Mouse (Mus musculus): ENCODE data around the gene Iqschfp. TPM values are rescaled to one million over a fixed set of nuclear protein-coding genes. Genes with fewer than 3 reads are reported as not detected.
A peak's percentile ranks its signal among the peaks of the same experiment; 100 is the strongest.

Iqschfp gene
- polyA plus RNA-seq, 1 experiment from 2014 or later: 0.54 TPM

DNA sequence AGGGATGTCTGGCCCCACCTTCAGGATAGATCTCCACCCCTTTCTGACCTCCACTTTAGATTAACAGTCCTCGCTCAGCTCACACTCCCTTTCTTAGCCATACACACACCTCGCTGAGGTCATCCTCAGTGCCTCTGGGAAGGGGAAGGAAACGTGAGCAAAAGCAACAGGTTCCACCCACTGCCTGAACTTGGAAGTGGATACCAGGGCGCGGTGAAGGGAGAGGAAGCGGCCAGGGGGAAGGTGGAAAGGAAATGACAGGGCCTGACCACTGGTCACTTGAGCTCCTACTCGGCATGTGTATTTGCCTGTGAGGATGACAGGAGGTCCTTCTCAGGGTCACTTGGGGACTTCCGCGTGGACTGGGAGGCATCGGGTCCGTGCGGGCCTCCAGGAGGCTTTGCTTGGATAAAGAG is 601.1 kb downstream of the Iqschfp start:
- under 1% methylated on average over 12 of the region's 12 CpGs for WGBS
- Histone ChIP-seq H3K4me2 (peak overlapping the region; percentile 99), H3K27ac (peak overlapping the region; percentile 89), H3K9me3 (no peaks in the 10 kb centered on the region), H3K9ac (peak overlapping the region; percentile 55), H3K27me3 (peaks cover 12% of the 10 kb centered on the region; the same call in 1 of the 2 replicates), H3K4me1 (peaks cover 39% of the 10 kb centered on the region), H3K36me3 (no peaks in the 10 kb centered on the region), H3K4me3 (peak overlapping the region; percentile 75)
- peak; percentile 26 for ATAC-seq (ENCODE audit: insufficient number of reproducible peaks, low FRiP score, low TSS enrichment, low read depth)

DNA sequence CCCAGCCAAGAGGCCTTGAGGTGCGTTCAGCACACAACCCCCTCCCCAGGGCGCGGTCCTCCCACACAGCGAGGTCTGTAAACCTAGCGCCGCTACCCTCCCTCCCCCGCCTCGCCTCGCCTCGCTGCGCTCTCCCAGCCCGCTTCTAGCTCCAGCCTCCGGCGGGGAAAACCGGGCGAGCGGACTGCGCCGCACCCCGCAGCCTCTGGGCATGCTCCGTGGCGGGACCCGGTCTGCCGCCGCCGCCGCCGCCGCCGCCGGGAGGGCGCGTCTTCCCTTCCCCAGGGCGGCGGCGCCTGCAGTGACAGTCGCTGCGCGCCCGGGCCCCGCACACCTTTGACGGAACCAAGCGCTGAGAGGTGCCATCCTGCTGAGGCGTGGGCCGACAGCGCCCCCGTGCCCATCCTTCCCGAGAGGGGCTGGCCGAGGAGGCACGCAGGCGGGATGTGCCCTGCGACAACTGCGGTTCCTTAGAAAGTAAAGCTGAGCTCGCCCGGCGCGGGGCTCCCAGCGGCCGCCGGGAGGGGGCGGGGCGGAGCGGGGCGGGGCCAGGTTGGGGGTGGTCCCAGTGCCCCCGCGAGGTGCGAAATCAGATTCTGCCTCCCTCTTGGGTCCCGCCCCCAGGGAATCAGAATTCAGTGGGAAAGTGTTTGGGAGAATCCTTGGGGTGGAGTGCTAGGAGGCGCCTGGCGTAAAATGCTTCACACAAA is 601.7 kb downstream of the Iqschfp start:
- no peaks in the 10 kb centered on the region for H3K36me3 ChIP-seq
- H3K27me3 ChIP-seq: peaks cover 12% of the 10 kb centered on the region; the same call in 1 of the 2 replicates
- peak overlapping the region; percentile 75 for H3K4me3 ChIP-seq
- H3K9me3 ChIP-seq: no peaks in the 10 kb centered on the region
- peak overlapping the region; percentile 89 for H3K27ac ChIP-seq
- peaks cover 35% of the 10 kb centered on the region for H3K4me1 ChIP-seq
- H3K4me2 ChIP-seq: peak overlapping the region; percentile 99
- H3K9ac ChIP-seq: peak overlapping the region; percentile 55
- peak; percentile 72 for ATAC-seq (ENCODE audit: insufficient number of reproducible peaks, low FRiP score, low TSS enrichment, low read depth)
- WGBS: under 1% methylated on average over 66 of the region's 70 CpGs

DNA sequence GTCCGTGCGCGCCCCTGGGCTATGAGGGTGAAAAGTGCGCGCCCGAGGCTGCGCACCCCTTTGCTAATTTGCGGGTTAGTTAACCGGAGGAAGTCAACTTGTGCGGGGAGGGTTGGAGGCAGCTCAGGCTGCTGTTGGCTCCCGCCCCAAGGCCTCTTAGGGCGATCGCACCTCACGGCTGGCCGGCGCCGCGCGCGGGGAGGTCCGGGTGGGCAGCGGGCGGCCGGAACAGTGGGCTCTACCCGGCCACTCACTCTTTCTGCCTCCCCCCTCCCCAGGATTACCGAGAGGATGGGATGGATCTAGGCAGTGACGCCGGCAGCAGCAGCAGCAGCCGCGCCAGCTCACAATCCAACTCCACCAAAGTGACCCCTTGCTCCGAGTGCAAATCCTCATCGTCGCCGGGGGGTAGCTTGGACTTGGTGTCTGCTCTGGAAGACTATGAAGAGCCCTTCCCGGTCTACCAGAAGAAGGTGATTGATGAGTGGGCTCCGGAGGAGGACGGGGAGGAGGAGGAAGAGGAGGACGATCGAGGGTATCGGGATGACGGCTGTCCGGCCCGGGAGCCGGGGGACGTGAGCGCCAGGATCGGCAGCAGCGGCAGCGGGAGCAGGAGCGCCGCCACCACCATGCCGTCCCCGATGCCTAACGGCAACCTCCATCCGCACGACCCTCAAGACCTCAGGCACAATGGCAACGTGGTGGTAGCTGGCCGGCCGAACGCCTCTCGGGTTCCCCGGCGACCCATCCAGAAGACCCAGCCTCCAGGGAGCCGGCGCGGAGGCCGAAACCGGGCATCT is 602.5 kb downstream of the Iqschfp start:
- peaks cover 35% of the 10 kb centered on the region for H3K4me1 ChIP-seq

DNA sequence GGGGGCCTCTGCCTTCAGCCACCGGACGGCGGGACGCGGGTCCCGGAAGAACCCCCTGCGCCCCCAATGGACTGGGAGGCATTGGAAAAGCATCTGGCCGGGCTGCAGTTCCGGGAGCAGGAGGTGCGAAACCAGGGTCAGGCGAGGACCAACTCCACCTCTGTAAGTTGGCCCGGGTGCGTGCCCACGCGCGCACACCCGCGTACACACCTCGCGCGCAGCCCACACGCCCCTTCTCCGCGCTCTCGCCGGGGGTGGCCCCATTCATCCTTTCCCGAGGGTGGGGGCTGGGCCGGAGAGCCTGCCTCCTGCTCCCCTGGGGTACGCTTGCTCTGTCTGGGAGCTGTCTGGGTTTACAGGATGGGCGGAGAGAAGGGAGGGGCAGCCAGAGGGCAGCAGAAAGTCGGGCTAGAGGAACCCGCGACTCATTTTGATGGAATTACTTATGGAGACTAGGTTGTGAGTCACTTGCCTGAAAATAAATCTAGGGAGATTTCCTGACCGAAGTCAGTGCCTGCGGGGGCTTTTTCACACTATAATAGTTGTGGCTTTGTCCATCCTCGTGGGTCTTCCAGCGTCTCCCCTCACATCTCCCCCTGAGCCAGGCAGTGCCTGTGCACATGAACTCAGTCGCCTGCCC is 603.2 kb downstream of the Iqschfp start:
- Histone ChIP-seq H3K27me3 (peaks cover 9% of the 10 kb centered on the region; the same call in 1 of the 2 replicates), H3K9ac (peak overlapping the region; percentile 38), H3K4me2 (peak overlapping the region; percentile 99), H3K9me3 (no peaks in the 10 kb centered on the region), H3K4me3 (peak overlapping the region; percentile 75), H3K27ac (peak overlapping the region; percentile 89), H3K36me3 (no peaks in the 10 kb centered on the region), H3K4me1 (peaks cover 35% of the 10 kb centered on the region)
- under 1% methylated on average over 38 of the region's 38 CpGs for WGBS
- ATAC-seq (ENCODE audit: insufficient number of reproducible peaks, low FRiP score, low TSS enrichment, low read depth): peak; percentile 30; the same call in 1 of the 2 replicates

More for the DNA sequence above, 602.5 kb downstream of the Iqschfp start:
- H3K27me3 ChIP-seq: peaks cover 12% of the 10 kb centered on the region; the same call in 1 of the 2 replicates
- peak overlapping the region; percentile 89 for H3K27ac ChIP-seq
- H3K4me3 ChIP-seq: peak overlapping the region; percentile 75
- WGBS: 0% methylated on average over 57 of the region's 68 CpGs
- peak overlapping the region; percentile 99 for H3K4me2 ChIP-seq
- peak overlapping the region; percentile 38 for H3K9ac ChIP-seq
- no peaks in the 10 kb centered on the region for H3K9me3 ChIP-seq
- H3K36me3 ChIP-seq: no peaks in the 10 kb centered on the region
- ATAC-seq (ENCODE audit: insufficient number of reproducible peaks, low FRiP score, low TSS enrichment, low read depth): no peak

DNA sequence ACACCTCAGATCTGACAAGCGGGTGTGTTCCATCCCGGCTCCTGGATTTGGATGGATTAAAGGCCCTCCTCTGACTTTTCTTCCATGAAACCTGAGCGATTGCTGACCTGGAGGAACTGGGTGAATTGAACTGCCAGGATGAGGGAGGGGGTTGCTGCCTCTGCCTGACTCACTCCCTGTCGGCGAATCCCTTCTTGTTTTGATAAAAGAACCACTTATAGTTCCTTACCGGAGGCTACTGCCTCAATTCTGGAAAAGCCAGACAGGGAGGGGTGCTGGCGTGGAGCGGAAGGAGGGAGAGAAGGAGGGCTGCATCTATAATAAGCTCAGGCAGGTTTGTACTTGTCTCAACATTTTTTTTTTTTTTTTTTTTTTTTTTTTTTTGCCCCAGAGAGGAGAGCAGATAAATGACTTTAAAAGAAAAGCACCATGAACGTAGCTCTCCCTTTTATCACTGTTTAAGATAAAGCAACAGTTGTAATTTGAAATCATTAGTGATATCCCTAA is 603.8 kb downstream of the Iqschfp start:
- peak overlapping the region; percentile 89 for H3K27ac ChIP-seq
- peak overlapping the region; percentile 99 for H3K4me2 ChIP-seq
- no peaks in the 10 kb centered on the region for H3K36me3 ChIP-seq
- no peak for ATAC-seq (ENCODE audit: insufficient number of reproducible peaks, low FRiP score, low TSS enrichment, low read depth)
- H3K4me3 ChIP-seq: peak overlapping the region; percentile 75
- 5% methylated on average over 9 of the region's 9 CpGs for WGBS
- peaks cover 35% of the 10 kb centered on the region for H3K4me1 ChIP-seq
- H3K27me3 ChIP-seq: peaks cover 8% of the 10 kb centered on the region; the same call in 1 of the 2 replicates
- no peak overlapping the region for H3K9ac ChIP-seq
- H3K9me3 ChIP-seq: no peaks in the 10 kb centered on the region

DNA sequence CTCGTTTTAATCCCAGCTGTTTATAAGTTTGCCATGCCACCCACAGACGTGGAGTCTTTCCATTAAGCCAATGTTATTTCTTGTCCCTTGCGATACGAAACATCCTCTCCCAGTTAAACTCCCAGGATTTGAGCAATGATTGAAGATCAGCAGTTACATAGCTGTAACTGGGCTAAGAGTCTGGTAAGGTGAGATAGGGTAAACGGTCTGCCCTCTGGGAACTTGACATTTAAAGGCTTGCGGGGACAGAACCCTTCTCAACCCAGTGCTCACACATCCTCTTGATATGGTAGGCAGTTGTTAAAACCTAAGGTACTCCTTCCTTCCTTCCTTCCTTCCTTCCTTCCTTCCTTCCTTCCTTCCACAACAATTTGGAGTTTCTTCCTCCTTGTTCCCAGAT is 604.5 kb downstream of the Iqschfp start:
- Histone ChIP-seq H3K4me1 (peaks cover 35% of the 10 kb centered on the region), H3K9me3 (no peaks in the 10 kb centered on the region), H3K36me3 (no peaks in the 10 kb centered on the region), H3K4me2 (peak overlapping the region; percentile 14; the same call in 1 of the 2 replicates), H3K4me3 (no peak overlapping the region), H3K27me3 (peaks cover 8% of the 10 kb centered on the region; the same call in 1 of the 2 replicates), H3K27ac (no peak overlapping the region), H3K9ac (no peak overlapping the region)
- ATAC-seq (ENCODE audit: insufficient number of reproducible peaks, low FRiP score, low TSS enrichment, low read depth): no peak
- WGBS: 38% methylated on average over 6 of the region's 6 CpGs

DNA sequence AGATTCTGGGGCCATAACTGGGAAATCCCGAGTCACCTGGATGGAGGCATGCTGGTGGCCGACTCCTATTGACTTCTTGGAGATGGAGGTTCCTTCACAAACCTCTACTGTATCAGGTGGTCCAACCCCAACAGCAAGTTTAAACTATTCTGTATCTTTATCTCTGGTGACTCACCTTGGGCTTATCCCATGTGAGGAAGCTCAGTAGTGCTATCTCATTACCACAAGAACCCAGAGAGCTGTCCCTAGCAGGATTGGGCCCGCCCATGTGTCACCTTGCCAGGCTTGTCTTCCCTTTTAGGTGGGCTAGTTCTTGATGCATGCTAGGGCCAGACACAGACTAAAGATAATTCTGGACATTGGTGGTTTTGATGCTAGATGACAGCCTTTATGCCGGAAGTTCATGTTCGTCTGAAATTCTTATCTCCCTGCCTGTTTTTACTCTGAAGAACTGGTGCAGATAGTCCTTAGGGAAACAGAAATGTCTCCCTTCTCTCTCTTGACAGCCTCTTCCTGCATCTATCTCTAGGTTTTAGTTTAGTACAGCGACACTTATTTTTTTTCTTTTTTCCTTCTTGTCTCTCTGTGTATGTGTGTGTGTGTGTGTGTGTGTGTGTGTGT is 607.6 kb downstream of the Iqschfp start:
- Histone ChIP-seq H3K36me3 (no peaks in the 10 kb centered on the region), H3K4me3 (no peak overlapping the region), H3K4me1 (peaks cover 12% of the 10 kb centered on the region), H3K9me3 (no peaks in the 10 kb centered on the region), H3K27ac (no peak overlapping the region), H3K27me3 (peaks cover 8% of the 10 kb centered on the region; the same call in 1 of the 2 replicates), H3K9ac (no peak overlapping the region), H3K4me2 (no peak overlapping the region)
- ATAC-seq (ENCODE audit: insufficient number of reproducible peaks, low FRiP score, low TSS enrichment, low read depth): no peak
- WGBS: 85% methylated on average over 6 of the region's 6 CpGs

DNA sequence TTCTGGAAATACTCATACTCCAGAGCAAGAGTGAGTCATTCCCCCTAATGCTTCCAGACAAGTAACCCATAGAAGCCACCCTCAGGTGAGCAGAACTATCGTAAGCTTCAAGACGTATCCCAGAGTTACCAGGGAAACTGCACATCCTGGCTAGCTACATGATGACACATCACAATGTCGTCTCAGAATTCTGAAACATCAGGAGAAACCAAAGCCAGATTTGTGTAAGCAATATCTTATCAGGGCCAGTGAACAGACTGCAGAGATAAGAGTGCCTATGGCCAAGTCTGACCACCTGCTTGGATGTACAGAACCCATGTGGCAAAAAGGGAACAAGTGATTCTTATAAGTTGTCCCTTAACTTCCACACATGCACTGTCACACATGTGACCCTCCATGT is 612.8 kb downstream of the Iqschfp start:
- WGBS: 78% methylated on average over 3 of the region's 3 CpGs
- Histone ChIP-seq H3K4me3 (no peak overlapping the region), H3K4me2 (no peak overlapping the region), H3K27me3 (no peaks in the 10 kb centered on the region), H3K9ac (no peak overlapping the region), H3K9me3 (no peaks in the 10 kb centered on the region), H3K27ac (no peak overlapping the region), H3K4me1 (peaks cover 12% of the 10 kb centered on the region), H3K36me3 (no peaks in the 10 kb centered on the region)
- ATAC-seq (ENCODE audit: insufficient number of reproducible peaks, low FRiP score, low TSS enrichment, low read depth): no peak

DNA sequence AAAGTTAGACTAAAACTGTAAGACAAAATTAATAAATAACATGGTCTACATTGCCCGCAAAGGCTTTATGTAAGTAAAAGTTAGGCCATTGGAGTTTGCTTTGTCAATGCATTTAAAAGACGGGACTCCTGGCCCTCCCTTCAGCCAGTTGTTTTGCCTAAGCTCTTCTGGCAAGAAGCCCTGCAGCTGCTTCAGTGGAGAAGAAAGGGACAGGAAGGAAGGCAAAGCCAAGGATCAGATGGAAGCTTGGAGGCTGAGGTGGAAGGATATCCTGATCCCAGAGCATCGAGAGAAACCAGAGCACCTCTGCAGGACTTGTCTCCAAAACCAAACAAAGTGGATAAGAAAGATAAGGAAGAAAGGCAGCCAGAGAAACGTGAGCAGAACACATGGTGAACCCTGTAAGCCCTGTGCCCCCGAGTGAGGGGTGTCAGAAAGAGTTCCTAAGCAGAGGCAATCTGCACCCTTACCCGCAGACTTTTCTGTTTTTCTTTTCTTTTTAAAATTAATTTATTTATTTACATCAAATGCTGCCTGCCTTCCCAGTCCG is 614.8 kb downstream of the Iqschfp start:
- peaks cover 12% of the 10 kb centered on the region for H3K4me1 ChIP-seq
- no peak overlapping the region for H3K9ac ChIP-seq
- H3K4me3 ChIP-seq: no peak overlapping the region
- H3K27ac ChIP-seq: no peak overlapping the region
- 52% methylated on average over 7 of the region's 7 CpGs for WGBS
- ATAC-seq (ENCODE audit: insufficient number of reproducible peaks, low FRiP score, low TSS enrichment, low read depth): no peak
- no peaks in the 10 kb centered on the region for H3K27me3 ChIP-seq
- H3K4me2 ChIP-seq: no peak overlapping the region
- H3K9me3 ChIP-seq: no peaks in the 10 kb centered on the region
- H3K36me3 ChIP-seq: no peaks in the 10 kb centered on the region

DNA sequence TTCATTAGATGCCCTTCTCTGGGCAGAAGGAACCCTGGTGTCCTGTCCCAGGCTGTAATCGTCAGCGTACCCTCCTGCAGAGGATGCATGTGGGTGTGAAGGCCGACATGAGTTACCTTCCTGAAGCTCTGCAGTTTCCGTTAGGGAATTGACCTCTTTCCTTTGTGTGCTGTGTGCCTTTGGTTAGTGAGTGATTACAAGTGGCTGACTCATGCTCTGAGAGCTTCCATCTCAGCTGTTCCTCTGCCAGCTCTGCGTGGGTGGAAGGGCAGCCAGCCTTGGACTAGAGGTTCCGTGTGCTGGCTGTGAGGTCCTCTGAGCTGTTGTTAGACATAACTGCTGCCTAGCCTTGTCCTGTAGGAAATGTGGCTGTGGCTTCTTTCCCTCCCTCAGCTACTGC is 616.6 kb downstream of the Iqschfp start:
- WGBS: 38% methylated on average over 6 of the region's 6 CpGs
- Histone ChIP-seq H3K4me2 (no peak overlapping the region), H3K4me1 (peaks cover 12% of the 10 kb centered on the region), H3K27ac (peak overlapping the region; percentile 51; the same call in 1 of the 2 replicates), H3K36me3 (no peaks in the 10 kb centered on the region), H3K9me3 (no peaks in the 10 kb centered on the region), H3K27me3 (no peaks in the 10 kb centered on the region), H3K9ac (no peak overlapping the region), H3K4me3 (no peak overlapping the region)
- ATAC-seq (ENCODE audit: insufficient number of reproducible peaks, low FRiP score, low TSS enrichment, low read depth): no peak

DNA sequence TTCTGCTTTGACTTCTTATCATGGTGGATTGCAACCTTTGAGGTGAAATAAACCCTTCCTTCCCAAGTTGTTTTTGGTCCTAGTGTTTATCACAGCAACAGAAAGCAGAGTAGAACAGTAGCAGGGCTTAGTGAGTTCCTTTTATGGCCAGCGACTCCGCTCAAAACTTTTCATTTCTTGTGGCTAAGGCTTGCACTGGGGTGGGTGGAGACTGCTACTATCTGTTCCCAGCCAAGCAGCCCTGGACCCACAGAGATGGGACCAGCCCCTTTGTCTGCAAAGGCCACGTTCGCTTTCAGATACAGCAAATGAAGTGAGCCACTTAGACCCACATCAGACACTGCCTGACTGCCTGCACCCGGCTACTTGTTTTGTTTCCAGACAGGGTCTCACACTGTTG is 618.8 kb downstream of the Iqschfp start:
- H3K4me2 ChIP-seq: no peak overlapping the region
- H3K9me3 ChIP-seq: no peaks in the 10 kb centered on the region
- ATAC-seq (ENCODE audit: insufficient number of reproducible peaks, low FRiP score, low TSS enrichment, low read depth): no peak
- no peak overlapping the region for H3K4me3 ChIP-seq
- H3K27me3 ChIP-seq: no peaks in the 10 kb centered on the region
- WGBS: 87% methylated on average over 5 of the region's 5 CpGs
- H3K9ac ChIP-seq: no peak overlapping the region
- H3K36me3 ChIP-seq: no peaks in the 10 kb centered on the region
- H3K4me1 ChIP-seq: peaks cover 12% of the 10 kb centered on the region
- no peak overlapping the region for H3K27ac ChIP-seq
